Mouse (Mus musculus) spleen, adult 2 months (tissue): ENCODE measurements around the gene Dnajb12.

Experiments
- CTCF ChIP-seq: fragments of 200-500 bp; IDR thresholded peaks from 2 replicates; pipeline ENCODE4 v1.5.1; 2011; ENCODE audit warnings: mild to moderate bottlenecking, inconsistent platforms; ENCODE audit not compliant: insufficient read depth, insufficient read length, insufficient replicate concordance; ENCODE audit errors: extremely low read depth
- POLR2A ChIP-seq: fragments of 200-500 bp; IDR thresholded peaks from 2 replicates; pipeline ENCODE4 v1.6.1; 2011; ENCODE audit warnings: low read depth, low read length, inconsistent platforms

DNA sequence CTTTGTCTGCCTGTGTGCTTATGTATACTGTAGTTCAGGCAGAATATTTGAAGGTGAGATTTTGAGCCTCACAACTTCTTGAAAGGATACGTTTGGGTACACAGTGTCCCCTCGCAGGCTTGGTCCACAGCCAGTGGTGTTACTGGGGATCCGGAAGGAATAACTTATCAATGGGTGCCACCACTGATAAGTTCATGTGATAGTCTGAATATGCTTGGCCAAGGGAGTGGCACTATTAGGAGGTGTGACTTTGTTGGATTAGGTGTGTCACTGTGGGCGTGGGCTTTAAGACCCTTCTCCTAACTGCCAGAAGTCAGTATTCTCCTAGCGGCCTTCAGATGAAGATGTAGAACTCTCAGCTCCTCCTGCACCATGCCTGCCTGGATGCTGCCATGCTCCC lies 6.2 kb upstream of the Dnajb12 start:
- TF ChIP-seq CTCF (no peak), POLR2A (no peak)
